Mouse (Mus musculus) spleen, postnatal 4 days (tissue): ENCODE data around the gene Naa38.

ENCODE experiments used
- DNase-seq, 2 experiments: peaks; one replicate each; pipeline ENCODE4 v3.0.0; 2022; ENCODE audit warnings: low spot score in 2 of 2

The Naa38 gene

DNA sequence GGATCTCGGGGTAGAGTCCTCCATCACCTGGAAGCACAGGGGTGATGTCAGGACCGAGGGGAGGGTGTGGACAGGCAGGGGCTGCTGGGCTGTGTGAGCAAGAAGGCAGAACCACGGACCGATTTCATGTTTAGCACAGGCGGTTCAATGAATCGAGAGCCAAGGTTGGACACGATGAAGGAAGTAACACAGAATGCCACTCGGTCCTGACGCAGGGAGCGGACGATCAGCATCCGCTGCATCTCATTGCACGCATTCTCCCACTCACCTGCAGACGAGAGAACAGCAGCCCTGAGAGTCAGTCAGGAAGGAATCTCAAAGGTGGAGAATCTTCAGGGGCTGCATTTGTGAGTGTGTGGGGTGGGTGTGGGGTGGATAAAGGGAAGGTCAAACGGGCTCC, 35.3 kb downstream of the Naa38 start:
- DNase-seq, result no peak

- DNase-seq, result peak in 1 of 2 experiments; percentile 57
Measured at GRCm38 (mm10) chr11:69431829-69432639, 36.7 kb downstream of the Naa38 start.

DNA sequence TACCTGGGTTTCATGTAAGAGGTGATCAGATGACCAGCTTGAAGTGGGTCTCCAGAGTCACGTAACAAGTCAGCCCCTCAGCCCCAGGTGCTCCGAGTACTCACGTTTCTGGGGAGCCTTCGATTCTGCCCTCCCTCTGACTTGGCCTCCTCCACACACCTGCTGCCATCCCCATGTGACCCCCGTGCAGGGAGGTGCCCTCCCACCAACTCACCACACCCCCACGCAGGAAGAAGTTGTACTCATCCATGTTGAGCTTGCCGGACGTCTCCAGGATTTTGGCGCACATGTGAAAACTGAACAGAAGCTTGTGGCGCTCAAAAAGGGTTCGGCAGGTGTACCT, 37.3 kb downstream of the Naa38 start:
- DNase-seq, result no peak

- DNase-seq, result no peak
Measured at GRCm38 (mm10) chr11:69433189-69433588, 37.9 kb downstream of the Naa38 start.

GRCm38 (mm10) chr11:69437291-69437690, 42.0 kb downstream of the Naa38 start:
- no peak for DNase-seq

DNA sequence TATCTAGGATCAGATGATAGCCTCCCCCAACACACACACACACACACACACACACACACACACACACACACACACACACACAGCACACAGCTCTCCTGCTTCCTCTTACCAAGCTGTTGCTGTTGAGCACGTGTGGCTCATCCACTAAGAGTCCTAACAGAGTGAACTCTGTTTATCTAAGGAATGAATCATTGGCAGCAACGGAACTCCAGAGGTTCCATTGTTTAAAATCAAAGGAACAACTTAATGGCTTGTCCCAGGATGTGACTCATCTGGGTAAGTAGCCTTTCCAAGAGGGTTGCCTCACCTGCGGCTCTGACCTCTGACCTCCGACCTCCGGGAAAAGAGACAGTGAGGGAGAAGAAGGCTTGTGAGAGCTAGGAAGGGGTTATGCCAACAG, 48.0 kb downstream of the Naa38 start:
- DNase-seq, result no peak
